Mouse (Mus musculus): ENCODE measurements around the gene Ccnjl. TPM values are rescaled to one million over a fixed set of nuclear protein-coding genes. Genes with fewer than 3 reads are reported as not detected.

Ccnjl gene
- polyA plus RNA-seq, 1 experiment from 2014 or later = 40.3 TPM

GRCm38 (mm10) chr11:43586324-43587090 is 57.9 kb downstream of the Ccnjl start, which contains the start of gene 4933415A04Rik:
Gene 4933415A04Rik (plus strand): TSS chr11:43587040.
- peak; percentile 73 for DNase-seq (ENCODE audit: low spot score)
- no peaks in the 10 kb centered on the region for H3K27me3 ChIP-seq (ENCODE audit: low read depth, poor library complexity, severe bottlenecking)
- H3K9me3 ChIP-seq (replicated peaks) = no peaks in the 10 kb centered on the region
- H3K27ac ChIP-seq (replicated peaks) = peak within 1 kb of the TSS; percentile 17; the same call in 1 of the 2 replicates
- no peak within 1 kb of the TSS for H3K4me3 ChIP-seq
- peaks cover 26% of the 10 kb centered on the region for H3K4me1 ChIP-seq
- 74% methylated on average over 7 of the region's 7 CpGs for WGBS
- H3K36me3 ChIP-seq = peaks cover 81% of the 10 kb centered on the region

GRCm38 (mm10) chr11:43589530-43590072 is 61.0 kb downstream of the Ccnjl start:
- H3K27me3 ChIP-seq (ENCODE audit: low read depth, poor library complexity, severe bottlenecking) = no peaks in the 10 kb centered on the region
- H3K27ac ChIP-seq (replicated peaks) = no peak overlapping the region
- no peak overlapping the region for H3K4me3 ChIP-seq
- no peaks in the 10 kb centered on the region for H3K9me3 ChIP-seq (replicated peaks)
- H3K36me3 ChIP-seq = peaks cover 50% of the 10 kb centered on the region
- DNase-seq (ENCODE audit: low spot score) = no peak
- H3K4me1 ChIP-seq = peaks cover 26% of the 10 kb centered on the region
- 78% methylated on average over 6 of the region's 6 CpGs for WGBS

GRCm38 (mm10) chr11:43601440-43601839 is 72.9 kb downstream of the Ccnjl start, which contains the start of gene Fabp6:
Gene Fabp6 (minus strand): TSS chr11:43601540.
- Histone ChIP-seq H3K27me3 (ENCODE audit: low read depth, poor library complexity, severe bottlenecking) (no peaks in the 10 kb centered on the region), H3K4me3 (no peak within 1 kb of the TSS), H3K4me1 (no peaks in the 10 kb centered on the region), H3K9me3 (replicated peaks) (no peaks in the 10 kb centered on the region), H3K27ac (replicated peaks) (no peak within 1 kb of the TSS), H3K36me3 (no peaks in the 10 kb centered on the region)
- DNase-seq (ENCODE audit: low spot score) = no peak
- 89% methylated on average over 5 of the region's 5 CpGs for WGBS

- Histone ChIP-seq H3K9me3 (replicated peaks) (no peaks in the 10 kb centered on the region), H3K4me1 (no peaks in the 10 kb centered on the region), H3K4me3 (no peak overlapping the region), H3K27me3 (ENCODE audit: low read depth, poor library complexity, severe bottlenecking) (no peaks in the 10 kb centered on the region), H3K36me3 (no peaks in the 10 kb centered on the region), H3K27ac (replicated peaks) (no peak overlapping the region)
- 87% methylated on average over 2 of the region's 2 CpGs for WGBS
- no peak for DNase-seq (ENCODE audit: low spot score)
Measured at GRCm38 (mm10) chr11:43604207-43604606, 75.6 kb downstream of the Ccnjl start.

- no peaks in the 10 kb centered on the region for H3K27me3 ChIP-seq (ENCODE audit: low read depth, poor library complexity, severe bottlenecking)
- DNase-seq (ENCODE audit: low spot score) = no peak
- no peak overlapping the region for H3K4me3 ChIP-seq
- H3K9me3 ChIP-seq (replicated peaks) = no peaks in the 10 kb centered on the region
- no peaks in the 10 kb centered on the region for H3K4me1 ChIP-seq
- WGBS = 87% methylated on average over 6 of the region's 6 CpGs
- no peaks in the 10 kb centered on the region for H3K36me3 ChIP-seq
- no peak overlapping the region for H3K27ac ChIP-seq (replicated peaks)
Measured at GRCm38 (mm10) chr11:43604891-43605290, 76.3 kb downstream of the Ccnjl start.

- WGBS = 93% methylated on average over 6 of the region's 6 CpGs
- H3K9me3 ChIP-seq (replicated peaks) = no peaks in the 10 kb centered on the region
- no peaks in the 10 kb centered on the region for H3K36me3 ChIP-seq
- no peak overlapping the region for H3K4me3 ChIP-seq
- no peak for DNase-seq (ENCODE audit: low spot score)
- H3K27me3 ChIP-seq (ENCODE audit: low read depth, poor library complexity, severe bottlenecking) = no peaks in the 10 kb centered on the region
- no peak overlapping the region for H3K27ac ChIP-seq (replicated peaks)
- H3K4me1 ChIP-seq = no peaks in the 10 kb centered on the region
Measured at GRCm38 (mm10) chr11:43605859-43606258, 77.3 kb downstream of the Ccnjl start.

GRCm38 (mm10) chr11:43608440-43608839 is 79.9 kb downstream of the Ccnjl start:
- Histone ChIP-seq H3K36me3 (no peaks in the 10 kb centered on the region), H3K27ac (replicated peaks) (no peak overlapping the region), H3K4me1 (peaks cover 11% of the 10 kb centered on the region), H3K27me3 (ENCODE audit: low read depth, poor library complexity, severe bottlenecking) (no peaks in the 10 kb centered on the region), H3K4me3 (no peak overlapping the region), H3K9me3 (replicated peaks) (no peaks in the 10 kb centered on the region)
- no peak for DNase-seq (ENCODE audit: low spot score)
- 84% methylated on average over 3 of the region's 3 CpGs for WGBS

- Histone ChIP-seq H3K36me3 (no peaks in the 10 kb centered on the region), H3K9me3 (replicated peaks) (no peaks in the 10 kb centered on the region), H3K27me3 (ENCODE audit: low read depth, poor library complexity, severe bottlenecking) (no peaks in the 10 kb centered on the region), H3K27ac (replicated peaks) (no peak overlapping the region), H3K4me1 (peaks cover 11% of the 10 kb centered on the region), H3K4me3 (no peak overlapping the region)
- WGBS = 86% methylated on average over 10 of the region's 10 CpGs
- DNase-seq (ENCODE audit: low spot score) = no peak
Measured at GRCm38 (mm10) chr11:43610006-43610661, 81.5 kb downstream of the Ccnjl start.

GRCm38 (mm10) chr11:43610662-43611033 is 82.1 kb downstream of the Ccnjl start:
- no peak overlapping the region for H3K27ac ChIP-seq (replicated peaks)
- H3K27me3 ChIP-seq (ENCODE audit: low read depth, poor library complexity, severe bottlenecking) = no peaks in the 10 kb centered on the region
- H3K4me3 ChIP-seq = no peak overlapping the region
- 91% methylated on average over 5 of the region's 5 CpGs for WGBS
- H3K4me1 ChIP-seq = peaks cover 11% of the 10 kb centered on the region
- H3K36me3 ChIP-seq = no peaks in the 10 kb centered on the region
- DNase-seq (ENCODE audit: low spot score) = no peak
- H3K9me3 ChIP-seq (replicated peaks) = no peaks in the 10 kb centered on the region

- 28% methylated on average over 12 of the region's 12 CpGs for WGBS
- Histone ChIP-seq H3K36me3 (no peaks in the 10 kb centered on the region), H3K27ac (replicated peaks) (peak overlapping the region; percentile 93), H3K27me3 (ENCODE audit: low read depth, poor library complexity, severe bottlenecking) (no peaks in the 10 kb centered on the region), H3K9me3 (replicated peaks) (no peaks in the 10 kb centered on the region), H3K4me3 (no peak overlapping the region), H3K4me1 (peaks cover 21% of the 10 kb centered on the region)
- peak; percentile 92 for DNase-seq (ENCODE audit: low spot score)
Measured at GRCm38 (mm10) chr11:43612834-43613488, 84.4 kb downstream of the Ccnjl start.

- Histone ChIP-seq H3K4me3 (no peak overlapping the region), H3K4me1 (peaks cover 25% of the 10 kb centered on the region), H3K27ac (replicated peaks) (peak overlapping the region; percentile 5), H3K36me3 (no peaks in the 10 kb centered on the region), H3K9me3 (replicated peaks) (no peaks in the 10 kb centered on the region), H3K27me3 (ENCODE audit: low read depth, poor library complexity, severe bottlenecking) (no peaks in the 10 kb centered on the region)
- no peak for DNase-seq (ENCODE audit: low spot score)
- 57% methylated on average over 5 of the region's 5 CpGs for WGBS
Measured at GRCm38 (mm10) chr11:43617924-43618323, 89.3 kb downstream of the Ccnjl start.

- Histone ChIP-seq H3K27me3 (ENCODE audit: low read depth, poor library complexity, severe bottlenecking) (no peaks in the 10 kb centered on the region), H3K9me3 (replicated peaks) (no peaks in the 10 kb centered on the region), H3K4me1 (peaks cover 20% of the 10 kb centered on the region), H3K27ac (replicated peaks) (peak overlapping the region; percentile 5; the same call in 1 of the 2 replicates), H3K36me3 (no peaks in the 10 kb centered on the region), H3K4me3 (no peak overlapping the region)
- 71% methylated on average over 7 of the region's 7 CpGs for WGBS
- DNase-seq (ENCODE audit: low spot score) = no peak
Measured at GRCm38 (mm10) chr11:43618403-43618802, 89.8 kb downstream of the Ccnjl start.

All from midbrain, embryonic 10.5 days (tissue).